Mouse (Mus musculus) spleen, adult 12 weeks (tissue): ENCODE measurements around the gene Nid1.
A peak's percentile ranks its signal among the peaks of the same experiment; 100 is the strongest.
"Not testable (repeated sequence)": the region's sequence is repeated elsewhere in the genome, so short reads cannot be mapped to it uniquely, and the experiment has no call there.

Experiments
- DNase-seq: peaks from one replicate; pipeline ENCODE4 v3.0.0; 2022; ENCODE audit warnings: low spot score

Nid1 gene

GRCm38 (mm10) chr13:13453332-13453731 lies 16.0 kb downstream of the Nid1 start:
- peak; percentile 40 for DNase-seq

- not testable (repeated sequence) for DNase-seq
Observed at GRCm38 (mm10) chr13:13454249-13454648, 16.9 kb downstream of the Nid1 start.

GRCm38 (mm10) chr13:13455632-13456492 lies 18.5 kb downstream of the Nid1 start:
- DNase-seq = not testable (repeated sequence)

- DNase-seq = no peak
Observed at GRCm38 (mm10) chr13:13458138-13458737, 20.9 kb downstream of the Nid1 start.

GRCm38 (mm10) chr13:13460521-13461138 lies 23.3 kb downstream of the Nid1 start:
- no peak for DNase-seq

GRCm38 (mm10) chr13:13461446-13462192 lies 24.3 kb downstream of the Nid1 start:
- DNase-seq = no peak

- no peak for DNase-seq
Observed at GRCm38 (mm10) chr13:13463949-13464348, 26.6 kb downstream of the Nid1 start.

- not testable (repeated sequence) for DNase-seq
Observed at GRCm38 (mm10) chr13:13467249-13467648, 29.9 kb downstream of the Nid1 start.

GRCm38 (mm10) chr13:13468513-13468912 lies 31.2 kb downstream of the Nid1 start:
- DNase-seq = no peak

- DNase-seq = no peak
Observed at GRCm38 (mm10) chr13:13471334-13471757, 34.0 kb downstream of the Nid1 start.

GRCm38 (mm10) chr13:13474464-13474863 lies 37.1 kb downstream of the Nid1 start:
- DNase-seq = not testable (repeated sequence)

- DNase-seq = no peak
Observed at GRCm38 (mm10) chr13:13474991-13475390, 37.6 kb downstream of the Nid1 start.

- DNase-seq = no peak
Observed at GRCm38 (mm10) chr13:13476568-13476967, 39.2 kb downstream of the Nid1 start.

- no peak for DNase-seq
Observed at GRCm38 (mm10) chr13:13477046-13477445, 39.7 kb downstream of the Nid1 start.

- no peak for DNase-seq
Observed at GRCm38 (mm10) chr13:13479986-13480385, 42.6 kb downstream of the Nid1 start.

GRCm38 (mm10) chr13:13481033-13481432 lies 43.7 kb downstream of the Nid1 start:
- no peak for DNase-seq

GRCm38 (mm10) chr13:13481875-13482674 lies 44.7 kb downstream of the Nid1 start:
- DNase-seq = no peak

GRCm38 (mm10) chr13:13484351-13484751 lies 47.0 kb downstream of the Nid1 start:
- DNase-seq = no peak

GRCm38 (mm10) chr13:13484883-13485282 lies 47.5 kb downstream of the Nid1 start:
- no peak for DNase-seq

- DNase-seq = no peak
Observed at GRCm38 (mm10) chr13:13485682-13486081, 48.3 kb downstream of the Nid1 start.

- DNase-seq = no peak
Observed at GRCm38 (mm10) chr13:13487851-13488250, 50.5 kb downstream of the Nid1 start.
